Mouse (Mus musculus): ENCODE measurements around the gene Camta2.

GRCm38 (mm10) chr11:70681170-70681569, 6.7 kb downstream of the Camta2 start:
- TF ChIP-seq EP300 (IDR thresholded peaks at IDR 0.05; ENCODE audit: low read depth): no peak
- TF ChIP-seq CTCF (IDR thresholded peaks at IDR 0.05; ENCODE audit: low read depth): no peak
